Mouse (Mus musculus) heart, postnatal 36 days (tissue): ENCODE results near the gene Rapgef6. TPM values are rescaled to one million over a fixed set of nuclear protein-coding genes. Genes with fewer than 3 reads are reported as not detected.

Experiments used
- DNase-seq, 2 experiments: peaks; one replicate each; pipeline ENCODE4 v3.0.0; 2021 to 2022
- intact Hi-C: fragments of 180-260 bp; cut with DNase I; formaldehyde crosslinking; loops from one replicate; pipeline ENCODE4 v1.15.1; 2025
- microRNA-seq, 2 experiments: library from miRNA; unstranded; fragments of <30 nt; microRNA quantifications; one replicate each; pipeline ENCODE4 v1.2.0; 2021; ENCODE audit warnings: borderline number of aligned reads in 2 of 2
- total RNA-seq, 2 experiments: library from RNA; stranded (reverse); gene quantifications; 2 replicates each; pipeline ENCODE4 v1.2.3; 2021

The Rapgef6 gene
- total RNA-seq, 2 experiments from 2014 or later, result 17.5 to 18.4 TPM

- intact Hi-C loops, result no loop called here
- DNase-seq, result no peak
Observed at GRCm38 (mm10) chr11:54726571-54727062, 204.0 kb downstream of the Rapgef6 start.

GRCm38 (mm10) chr11:54727327-54727901 lies 204.8 kb downstream of the Rapgef6 start:
- intact Hi-C loops, result no loop called here
- DNase-seq, result peak; percentile 31 to 35

GRCm38 (mm10) chr11:54728371-54728770 lies 205.7 kb downstream of the Rapgef6 start:
- intact Hi-C loops, result no loop called here
- DNase-seq, result no peak

GRCm38 (mm10) chr11:54729311-54729710 lies 206.7 kb downstream of the Rapgef6 start:
- DNase-seq, result no peak
- intact Hi-C loops, result no loop called here

GRCm38 (mm10) chr11:54730931-54731330 lies 208.3 kb downstream of the Rapgef6 start:
- no peak for DNase-seq
- intact Hi-C loops, result no loop called here

- DNase-seq, result no peak
- intact Hi-C loops, result no loop called here
Observed at GRCm38 (mm10) chr11:54731367-54731766, 208.7 kb downstream of the Rapgef6 start.

GRCm38 (mm10) chr11:54733546-54733945 lies 210.9 kb downstream of the Rapgef6 start:
- no peak for DNase-seq
- intact Hi-C loops, result no loop called here

GRCm38 (mm10) chr11:54735114-54735513 lies 212.5 kb downstream of the Rapgef6 start:
- intact Hi-C loops, result no loop called here
- DNase-seq, result no peak

GRCm38 (mm10) chr11:54736903-54737302 lies 214.3 kb downstream of the Rapgef6 start:
- intact Hi-C loops, result no loop called here
- no peak for DNase-seq

- no peak for DNase-seq
Observed at GRCm38 (mm10) chr11:54739012-54739750, 216.5 kb downstream of the Rapgef6 start.

GRCm38 (mm10) chr11:54741330-54741729 lies 218.7 kb downstream of the Rapgef6 start:
- intact Hi-C loops, result no loop called here

More at GRCm38 (mm10) chr11:54739012-54739750, 216.5 kb downstream of the Rapgef6 start:
- intact Hi-C loops, result no loop called here

GRCm38 (mm10) chr11:54744231-54744630 lies 221.6 kb downstream of the Rapgef6 start:
- no peak for DNase-seq
- intact Hi-C loops, result no loop called here

More at GRCm38 (mm10) chr11:54741330-54741729, 218.7 kb downstream of the Rapgef6 start:
- DNase-seq, result no peak

Small RNA genes lying within 50 kb of the gene (microRNA-seq; reads per million reads assigned to microRNA genes)
- gene Gm26116, result 0 reads per million in 2 experiments

Other genes with a start within 250 kb of the Rapgef6 start
- gene Acsl6, start 219.0 kb upstream of the Rapgef6 start, total RNA-seq, result 1 to 10 TPM; 3.1 to 5.9 TPM
- not detected for gene Meikin, start 152.2 kb upstream of the Rapgef6 start, total RNA-seq
- 10 to 100 TPM; 39.0 to 41.1 TPM for gene Fnip1, start 84.6 kb upstream of the Rapgef6 start, total RNA-seq